Mouse (Mus musculus): ENCODE measurements around the gene Eipr1.
"Not testable (repeated sequence)": the region's sequence is repeated elsewhere in the genome, so short reads cannot be mapped to it uniquely, and the experiment has no call there.

Eipr1 gene

GRCm38 (mm10) chr12:28880471-28880870 is 128.9 kb downstream of the Eipr1 start:
- no peak for DNase-seq (ENCODE audit: low read depth in 1 of 2, low spot score in 2 of 2)

- no peak for DNase-seq (ENCODE audit: low read depth in 1 of 2, low spot score in 2 of 2)
Observed at GRCm38 (mm10) chr12:28887712-28888111, 136.1 kb downstream of the Eipr1 start.

GRCm38 (mm10) chr12:28889068-28889674 is 137.6 kb downstream of the Eipr1 start:
- no peak for DNase-seq (ENCODE audit: low read depth in 1 of 2, low spot score in 2 of 2)

GRCm38 (mm10) chr12:28891523-28891922 is 139.9 kb downstream of the Eipr1 start:
- no peak for DNase-seq (ENCODE audit: low read depth in 1 of 2, low spot score in 2 of 2)

GRCm38 (mm10) chr12:28896577-28896976 is 145.0 kb downstream of the Eipr1 start:
- DNase-seq (ENCODE audit: low read depth in 1 of 2, low spot score in 2 of 2) = no peak

- no peak for DNase-seq (ENCODE audit: low read depth in 1 of 2, low spot score in 2 of 2)
Observed at GRCm38 (mm10) chr12:28898307-28898706, 146.7 kb downstream of the Eipr1 start.

GRCm38 (mm10) chr12:28899696-28900095 is 148.1 kb downstream of the Eipr1 start:
- no peak for DNase-seq (ENCODE audit: low read depth in 1 of 2, low spot score in 2 of 2)

- DNase-seq (ENCODE audit: low read depth in 1 of 2, low spot score in 2 of 2) = no peak
Observed at GRCm38 (mm10) chr12:28900341-28900740, 148.7 kb downstream of the Eipr1 start.

GRCm38 (mm10) chr12:28902132-28902531 is 150.5 kb downstream of the Eipr1 start:
- DNase-seq (ENCODE audit: low read depth in 1 of 2, low spot score in 2 of 2) = no peak

GRCm38 (mm10) chr12:28903082-28903481 is 151.5 kb downstream of the Eipr1 start:
- DNase-seq (ENCODE audit: low read depth in 1 of 2, low spot score in 2 of 2) = no peak

GRCm38 (mm10) chr12:28905486-28905885 is 153.9 kb downstream of the Eipr1 start:
- DNase-seq (ENCODE audit: low read depth in 1 of 2, low spot score in 2 of 2) = no peak

GRCm38 (mm10) chr12:28906016-28906415 is 154.4 kb downstream of the Eipr1 start:
- DNase-seq (ENCODE audit: low read depth in 1 of 2, low spot score in 2 of 2) = no peak

- no peak for DNase-seq (ENCODE audit: low read depth in 1 of 2, low spot score in 2 of 2)
Observed at GRCm38 (mm10) chr12:28906809-28907297, 155.2 kb downstream of the Eipr1 start.

GRCm38 (mm10) chr12:28907814-28908213 is 156.2 kb downstream of the Eipr1 start:
- DNase-seq (ENCODE audit: low read depth in 1 of 2, low spot score in 2 of 2) = no peak

GRCm38 (mm10) chr12:28909851-28910250 is 158.2 kb downstream of the Eipr1 start:
- no peak for DNase-seq (ENCODE audit: low read depth in 1 of 2, low spot score in 2 of 2)

GRCm38 (mm10) chr12:28910568-28910967 is 159.0 kb downstream of the Eipr1 start:
- DNase-seq (ENCODE audit: low read depth in 1 of 2, low spot score in 2 of 2) = no peak

GRCm38 (mm10) chr12:28912351-28912936 is 160.8 kb downstream of the Eipr1 start:
- DNase-seq (ENCODE audit: low read depth in 1 of 2, low spot score in 2 of 2) = no peak

GRCm38 (mm10) chr12:28913099-28913498 is 161.5 kb downstream of the Eipr1 start:
- DNase-seq (ENCODE audit: low read depth in 1 of 2, low spot score in 2 of 2) = no peak

- DNase-seq (ENCODE audit: low read depth in 1 of 2, low spot score in 2 of 2) = not testable (repeated sequence)
Observed at GRCm38 (mm10) chr12:28914056-28914455, 162.5 kb downstream of the Eipr1 start.

Measured in monocyte, adult 2 months (primary cell).